Mouse (Mus musculus) bone marrow, adult 2 months (tissue): Measurements from ENCODE around the gene Lhx4.

ENCODE experiments used
- CTCF ChIP-seq: fragments of 200-500 bp; IDR thresholded peaks from 2 replicates; pipeline ENCODE4 v1.5.1; 2011; ENCODE audit warnings: low read length, control low read depth; ENCODE audit not compliant: control insufficient read depth, insufficient read depth
- POLR2A ChIP-seq: fragments of 200-500 bp; IDR thresholded peaks from 2 replicates; pipeline ENCODE4 v1.6.1; 2011; ENCODE audit warnings: low read depth, mild to moderate bottlenecking, control low read depth, low read length, borderline replicate concordance; ENCODE audit not compliant: control insufficient read depth

GRCm38 (mm10) chr1:155718851-155719250 is 32.6 kb downstream of the Lhx4 start:
- TF ChIP-seq CTCF, result no peak
- TF ChIP-seq POLR2A, result no peak
